Mouse (Mus musculus) right cerebral cortex, postnatal 14 days (tissue): ENCODE measurements at regions not wholly inside any gene's neighbourhood (a gene's known extent, or its start where the extent isn't known, plus 50 kb on each side); places are given as distances from the start of the nearest gene placed in this dataset.
A peak's percentile ranks its signal among the peaks of the same experiment; 100 is the strongest.

Source experiments
- DNase-seq: peaks from one replicate; pipeline ENCODE4 v3.0.0; 2022

DNA sequence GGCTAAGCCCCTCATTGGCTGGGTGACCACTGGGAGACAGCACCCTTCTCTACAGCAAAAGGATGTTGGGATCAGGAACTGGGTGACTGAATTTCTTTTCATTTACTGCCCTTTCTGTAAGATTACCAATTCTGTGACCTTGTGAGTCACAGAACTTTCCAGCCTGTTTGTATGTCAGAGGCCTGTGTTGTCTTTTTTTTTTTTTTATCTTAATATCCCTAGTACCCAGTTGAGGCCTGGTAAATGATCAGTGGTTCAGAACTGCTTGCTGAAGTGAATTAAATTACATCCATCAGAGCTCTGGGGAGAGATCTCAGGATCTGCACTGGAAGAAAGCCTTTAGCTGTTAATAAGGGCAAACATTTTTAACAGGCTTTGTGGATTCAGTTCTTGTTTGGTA, 114.8 kb upstream of the Zfp648 start:
- DNase-seq: no peak

- DNase-seq: no peak
These were observed 111.2 kb upstream of the Zfp648 start for GRCm38 (mm10) chr1:154089815-154090214.

GRCm38 (mm10) chr1:154090521-154091490, 110.2 kb upstream of the Zfp648 start:
- no peak for DNase-seq

DNA sequence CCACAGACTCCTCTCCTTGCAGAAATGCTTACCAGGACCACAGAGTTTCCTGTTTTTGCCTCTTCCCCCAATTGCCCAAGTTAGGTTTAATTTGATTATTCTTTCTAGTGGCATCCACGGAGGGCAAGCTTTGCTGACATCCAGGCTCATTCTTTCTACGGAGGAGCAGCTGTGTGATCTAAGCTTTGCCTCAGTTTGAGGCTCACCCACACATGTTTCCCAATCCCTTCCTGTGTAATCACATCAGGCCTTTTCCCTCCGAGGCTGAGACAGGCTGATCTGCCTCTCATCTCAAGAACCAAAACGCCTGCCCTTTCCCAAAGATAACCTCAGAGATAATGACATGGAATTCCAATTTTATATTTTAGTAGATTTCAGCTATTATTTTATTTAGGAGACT, 107.4 kb upstream of the Zfp648 start:
- DNase-seq: no peak

- no peak for DNase-seq
These were observed 106.6 kb upstream of the Zfp648 start for GRCm38 (mm10) chr1:154094357-154094756.

DNA sequence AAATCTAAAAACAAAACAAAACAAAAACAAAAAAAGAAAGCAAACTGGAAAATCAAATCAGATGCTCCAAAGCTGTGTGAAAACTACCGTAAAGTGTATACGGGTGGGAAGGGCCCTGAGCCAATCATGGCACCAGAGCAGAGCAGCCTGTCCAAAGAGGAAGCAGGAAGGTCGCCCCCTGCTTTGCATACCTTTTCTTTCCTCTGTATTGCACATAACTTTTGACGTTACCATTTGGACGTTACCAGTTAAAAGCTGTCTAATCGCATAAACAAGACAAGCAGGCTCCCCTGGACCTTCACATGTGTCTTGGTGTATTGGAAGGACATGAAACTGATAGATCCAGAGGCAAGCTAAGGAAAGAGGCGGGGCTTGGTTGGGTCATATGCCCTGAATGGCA, 104.9 kb upstream of the Zfp648 start:
- DNase-seq: no peak

GRCm38 (mm10) chr1:154096911-154097310, 104.1 kb upstream of the Zfp648 start:
- no peak for DNase-seq

GRCm38 (mm10) chr1:154097656-154098055, 103.3 kb upstream of the Zfp648 start:
- DNase-seq: peak; percentile 17

- no peak for DNase-seq
These were observed 100.4 kb upstream of the Zfp648 start for GRCm38 (mm10) chr1:154100556-154100955.

- DNase-seq: no peak
These were observed 99.6 kb upstream of the Zfp648 start for GRCm38 (mm10) chr1:154101433-154101832.

GRCm38 (mm10) chr1:154102191-154102590, 98.8 kb upstream of the Zfp648 start:
- no peak for DNase-seq

- peak; percentile 67 for DNase-seq
These were observed 98.0 kb upstream of the Zfp648 start for GRCm38 (mm10) chr1:154102871-154103596.

DNA sequence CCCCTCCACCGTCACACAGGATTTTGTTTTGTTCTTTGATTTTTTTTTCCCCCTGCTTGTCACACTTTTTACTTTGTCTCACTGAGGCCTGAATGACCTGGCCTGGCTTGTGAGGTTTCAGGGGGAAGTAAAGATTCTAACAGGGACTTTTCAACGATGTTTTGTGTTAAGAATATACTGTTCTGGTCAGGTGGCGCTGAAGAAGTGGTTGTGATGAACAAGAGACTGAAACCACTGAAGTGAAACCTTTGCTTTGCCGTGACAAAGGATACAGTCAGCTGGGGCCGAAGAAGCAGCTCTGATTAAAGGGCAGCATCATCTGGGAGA, 97.4 kb upstream of the Zfp648 start:
- no peak for DNase-seq

DNA sequence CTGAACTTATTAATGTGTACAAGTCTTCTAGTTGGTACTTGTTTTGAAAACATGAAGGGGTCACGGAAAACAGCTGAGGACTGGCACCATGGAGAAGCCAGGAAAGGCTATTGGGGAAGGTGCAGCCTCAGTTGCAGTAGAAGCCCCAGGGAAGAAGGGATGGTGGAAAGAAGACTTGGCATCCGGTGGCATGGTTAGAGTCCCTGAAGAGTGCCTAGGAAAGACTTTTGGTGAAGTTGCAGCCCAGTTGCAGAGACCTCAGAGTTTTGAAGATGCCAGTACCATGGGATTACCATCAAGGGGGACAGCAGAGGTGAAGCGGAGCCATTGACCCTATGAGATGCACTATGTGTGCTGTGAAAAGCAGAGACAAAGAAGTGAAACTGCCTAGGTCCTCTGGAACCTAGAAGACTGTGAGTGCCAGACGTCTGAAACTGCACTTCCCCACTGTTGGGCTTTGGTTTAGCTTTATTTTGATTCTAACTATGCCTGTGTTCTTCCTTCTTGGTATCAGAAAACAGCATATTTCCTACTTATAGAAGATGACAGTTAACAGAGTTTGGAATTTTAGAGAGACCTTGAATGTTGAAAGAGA, 96.9 kb upstream of the Zfp648 start:
- DNase-seq: no peak

- DNase-seq: no peak
These were observed 96.2 kb upstream of the Zfp648 start for GRCm38 (mm10) chr1:154104779-154105178.

DNA sequence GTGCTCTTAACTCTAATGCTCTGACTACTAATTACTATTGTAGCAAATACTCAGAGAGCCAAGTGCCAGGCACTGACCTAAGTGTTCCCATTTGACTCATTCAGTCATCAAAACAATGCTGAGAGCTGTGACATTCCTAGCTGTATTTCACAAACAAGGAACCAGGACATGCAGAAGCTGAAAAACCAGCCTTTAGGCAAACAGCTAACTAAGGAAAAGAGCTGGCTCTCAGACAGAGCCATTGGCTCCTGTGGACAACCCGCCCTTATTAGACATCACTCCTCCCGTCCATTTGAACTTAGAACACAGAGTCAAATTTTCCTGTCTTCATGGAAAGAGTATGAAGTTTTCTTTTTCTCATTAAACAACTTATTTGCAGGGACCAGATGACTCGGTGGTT, 88.5 kb upstream of the Zfp648 start:
- no peak for DNase-seq

DNA sequence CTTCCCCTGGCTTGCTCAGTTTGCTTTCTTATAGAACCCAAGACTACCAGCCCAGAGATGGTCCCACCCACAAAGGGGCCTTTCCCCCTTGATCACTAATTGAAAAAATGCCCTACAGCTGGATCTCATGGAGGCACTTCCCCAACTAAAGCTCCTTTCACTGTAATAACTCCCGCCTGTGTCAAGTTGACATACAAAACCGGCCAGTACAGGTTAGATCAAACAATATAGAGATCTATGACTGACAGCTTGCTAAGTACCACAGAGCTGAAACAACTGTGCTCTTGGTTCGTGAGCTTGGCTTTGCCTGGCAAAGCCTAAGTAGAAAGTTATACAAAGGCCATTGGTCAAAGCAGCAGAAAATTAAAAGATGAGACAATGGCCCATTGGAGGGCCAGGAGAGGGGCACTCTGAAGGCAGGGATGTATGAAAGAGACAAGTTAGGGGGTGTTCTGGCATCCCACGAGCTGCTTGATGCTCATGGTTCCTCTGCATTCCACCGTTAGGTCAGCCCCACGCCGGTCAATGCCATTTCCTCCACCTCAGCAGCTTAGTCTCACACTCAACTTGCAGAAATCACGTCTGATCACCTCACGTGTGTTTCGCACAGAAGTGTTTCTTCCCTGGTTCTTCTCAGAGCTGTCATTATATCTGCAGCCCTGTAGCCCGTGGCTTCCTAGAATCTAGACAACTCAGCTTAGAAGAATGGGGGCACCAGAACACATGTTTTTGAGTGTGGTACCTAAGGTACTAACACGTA, 87.5 kb upstream of the Zfp648 start:
- DNase-seq: no peak

- no peak for DNase-seq
These were observed 84.7 kb upstream of the Zfp648 start for GRCm38 (mm10) chr1:154116188-154116710.

DNA sequence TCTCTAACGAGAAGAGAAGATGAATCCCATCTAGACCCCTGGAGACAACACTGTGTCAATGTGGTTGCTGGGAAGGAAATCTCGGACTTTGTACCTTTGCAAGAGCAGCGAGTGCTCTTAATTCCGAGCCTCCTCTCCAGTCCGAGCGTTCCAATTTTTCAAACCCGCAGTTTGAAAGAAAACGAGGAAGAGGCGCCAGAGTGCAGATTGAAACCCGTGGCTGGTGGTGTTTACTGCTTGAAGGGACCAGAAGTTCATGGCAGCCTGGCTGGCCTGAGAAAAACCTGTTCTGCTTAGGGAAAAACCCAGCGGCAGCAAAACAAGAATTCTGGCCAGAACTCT, 83.7 kb upstream of the Zfp648 start:
- peak; percentile 13 for DNase-seq

DNA sequence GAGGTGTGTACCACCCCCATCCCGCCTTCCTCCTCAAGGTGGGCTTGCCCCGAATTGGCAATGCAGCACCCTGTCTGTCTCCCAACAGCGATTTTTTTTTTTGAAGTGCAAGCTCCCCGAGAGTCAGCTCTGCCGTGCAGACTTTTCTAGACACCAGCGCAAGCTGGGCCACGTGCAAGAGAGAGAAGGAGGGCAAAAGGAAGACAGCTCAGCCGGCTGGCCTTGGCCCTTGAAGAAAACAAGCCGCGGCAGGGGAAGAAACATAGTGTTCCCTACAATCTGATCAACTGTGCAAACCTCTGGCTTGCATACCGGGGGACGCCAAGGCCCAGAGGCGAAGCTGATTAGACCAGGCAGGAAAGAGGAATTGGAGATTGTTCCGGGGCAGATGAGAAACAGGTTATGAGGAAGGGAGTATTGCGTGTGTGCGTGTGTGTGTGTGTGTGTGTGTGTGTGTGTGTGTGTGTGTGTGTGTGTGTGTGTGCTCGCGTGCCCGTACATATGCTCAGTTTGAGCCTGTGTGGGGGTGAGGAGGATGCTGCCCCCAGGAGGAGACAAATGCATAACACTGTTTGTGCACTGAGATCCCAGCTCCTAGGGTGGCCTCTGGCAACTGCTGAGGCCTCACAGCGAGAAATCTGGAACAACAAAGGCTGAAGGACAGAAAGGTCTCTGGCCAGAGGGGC, 83.2 kb upstream of the Zfp648 start:
- DNase-seq: peak; percentile 41

DNA sequence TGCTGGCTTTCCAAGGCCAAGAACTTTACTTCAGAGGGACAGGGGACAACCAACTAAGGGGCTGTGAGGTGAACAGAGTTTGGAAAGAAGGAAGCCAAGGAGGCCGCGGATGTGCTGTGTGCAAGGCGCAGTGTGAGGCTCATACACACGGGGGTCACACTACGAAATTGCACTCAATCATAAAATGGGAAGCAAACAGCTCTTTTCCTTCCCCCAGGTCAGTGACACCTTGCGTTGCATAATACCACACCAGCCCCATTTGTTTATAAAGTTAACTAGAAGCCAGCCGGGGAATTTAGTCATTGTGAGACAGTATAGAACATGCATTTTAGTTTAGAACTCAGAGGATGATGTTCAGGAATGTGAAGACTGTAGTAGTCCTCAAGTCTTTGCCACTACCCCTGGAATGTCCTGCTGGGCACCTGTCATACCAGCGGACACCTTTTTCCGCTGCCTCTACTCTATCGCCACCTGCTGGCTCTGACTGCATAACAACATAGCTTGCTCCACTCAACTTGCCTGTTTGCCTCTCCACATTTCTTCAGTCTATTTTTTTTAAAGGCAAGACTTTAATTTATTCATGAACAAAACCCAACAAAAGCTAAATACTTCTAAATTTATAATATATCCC, 82.5 kb upstream of the Zfp648 start:
- peak; percentile 78 for DNase-seq

DNA sequence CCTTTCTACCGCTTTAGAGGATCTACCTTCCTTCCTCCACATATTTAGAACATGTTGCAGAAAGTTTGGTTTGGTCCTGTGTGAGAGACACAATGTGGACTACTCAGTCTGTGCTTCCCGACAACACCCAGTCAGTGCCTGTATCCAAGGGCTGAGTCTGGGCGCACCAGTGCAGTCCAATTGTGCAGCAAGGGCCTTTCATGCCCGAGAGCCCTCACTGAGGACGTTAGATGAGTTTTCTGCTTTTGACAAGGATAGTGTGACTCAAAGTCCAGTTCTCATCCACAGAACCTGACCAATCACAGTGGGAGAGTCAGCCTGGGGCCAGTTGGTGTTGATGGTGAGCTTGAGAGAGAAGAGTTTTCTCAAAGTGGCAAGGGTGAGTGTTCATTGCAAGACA, 81.4 kb upstream of the Zfp648 start:
- DNase-seq: no peak
